Mouse (Mus musculus): ENCODE data around the gene Hrh1.

DNA sequence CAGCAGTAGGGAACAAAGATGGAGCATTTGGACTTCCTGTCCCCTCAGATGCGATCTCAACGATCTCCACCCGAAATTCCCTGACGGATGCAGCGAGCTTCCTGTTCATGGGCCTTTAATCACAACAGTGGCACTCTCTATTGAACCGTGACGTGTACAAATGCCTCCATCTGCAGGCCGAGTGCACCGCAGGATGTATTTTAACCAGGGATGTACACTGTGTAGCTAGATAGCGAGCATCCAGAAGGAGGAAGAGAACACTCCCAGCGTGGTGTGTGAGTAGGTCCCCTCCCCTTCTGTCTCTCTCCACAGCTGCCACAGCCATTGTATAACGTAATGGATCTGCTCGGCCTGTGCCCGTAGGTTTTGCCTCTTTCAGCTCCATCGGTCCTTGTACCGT is 31.1 kb downstream of the Hrh1 start:
- TF ChIP-seq POLR2A (IDR thresholded peaks at IDR 0.05; ENCODE audit: control insufficient read depth, low read depth, low read length), result no peak
- no peak for TF ChIP-seq CTCF (IDR thresholded peaks at IDR 0.05; ENCODE audit: control insufficient read depth, insufficient read depth, insufficient replicate concordance, low read depth, low read length)
